Mouse (Mus musculus) MEL-GATA-1-ER (cell line): ENCODE measurements around the gene Farsa.
A peak's percentile ranks its signal among the peaks of the same experiment; 100 is the strongest.

Experiments used
- DNase-seq: peaks from one replicate; pipeline ENCODE4 v3.0.0-alpha.2; 2012; ENCODE audit warnings: low read depth; ENCODE audit errors: extremely low read depth

Gene Farsa

GRCm38 (mm10) chr8:84834866-84835855 is 21.6 kb upstream of the Farsa start:
- no peak for DNase-seq

- no peak for DNase-seq
These were observed 19.5 kb upstream of the Farsa start for GRCm38 (mm10) chr8:84837149-84837911.

- no peak for DNase-seq
These were observed 18.8 kb upstream of the Farsa start for GRCm38 (mm10) chr8:84837912-84838470.

- no peak for DNase-seq
These were observed 18.3 kb upstream of the Farsa start for GRCm38 (mm10) chr8:84838513-84838912.

GRCm38 (mm10) chr8:84839411-84839810 is 17.4 kb upstream of the Farsa start:
- DNase-seq = no peak

GRCm38 (mm10) chr8:84839875-84840247 is 16.9 kb upstream of the Farsa start:
- no peak for DNase-seq

GRCm38 (mm10) chr8:84840248-84840999 is 16.4 kb upstream of the Farsa start, which contains the start of gene Rad23a:
Gene Rad23a, minus strand, starts transcription at chr8:84840665.
- DNase-seq = peak; percentile 92

- no peak for DNase-seq
These were observed 15.3 kb upstream of the Farsa start for GRCm38 (mm10) chr8:84841514-84841913.

- no peak for DNase-seq
These were observed 12.3 kb upstream of the Farsa start for GRCm38 (mm10) chr8:84844397-84845070.

- no peak for DNase-seq
These were observed 11.3 kb upstream of the Farsa start for GRCm38 (mm10) chr8:84845355-84846093.

- DNase-seq = no peak
These were observed 10.6 kb upstream of the Farsa start for GRCm38 (mm10) chr8:84846094-84846721.

GRCm38 (mm10) chr8:84846722-84847572 is 9.8 kb upstream of the Farsa start, which contains the start of gene Calr:
Gene Calr, minus strand, starts transcription at chr8:84846934.
- DNase-seq = peak; percentile 100

- peak; percentile 87 for DNase-seq
These were observed 8.9 kb upstream of the Farsa start for GRCm38 (mm10) chr8:84847684-84848435.

GRCm38 (mm10) chr8:84856434-84856833 is 355 bp upstream of the Farsa start:
- no peak for DNase-seq

- DNase-seq = no peak
These were observed 14.9 kb downstream of the Farsa start, which contains the start of gene Syce2 for GRCm38 (mm10) chr8:84871376-84872308. Gene Syce2, plus strand, starts transcription at chr8:84872111.

- DNase-seq = no peak
These were observed 15.6 kb downstream of the Farsa start for GRCm38 (mm10) chr8:84872309-84872965.
